Mouse (Mus musculus): ENCODE data around the gene Mobp. TPM values are rescaled to one million over a fixed set of nuclear protein-coding genes. Genes with fewer than 3 reads are reported as not detected.

Gene Mobp
- polyA plus RNA-seq, 1 experiment from 2014 or later = 1.7 TPM

- peaks cover 4% of the 10 kb centered on the region; the same call in 1 of the 2 replicates for H3K36me3 ChIP-seq (ENCODE audit: control insufficient read depth, insufficient read depth, low read length)
- no peaks in the 10 kb centered on the region for H3K9me3 ChIP-seq (replicated peaks; ENCODE audit: control insufficient read depth, low read length)
- no peak overlapping the region for H3K4me2 ChIP-seq (ENCODE audit: low read depth, low read length)
- H3K4me3 ChIP-seq (replicated peaks; ENCODE audit: low read length) = no peak overlapping the region
- H3K9ac ChIP-seq (ENCODE audit: low read length) = no peak overlapping the region
- ATAC-seq (ENCODE audit: insufficient read depth, low FRiP score) = no peak
- peaks cover 28% of the 10 kb centered on the region for H3K4me1 ChIP-seq (ENCODE audit: control insufficient read depth, insufficient read depth, low read length)
- 83% methylated on average over 2 of the region's 2 CpGs for WGBS
- no peaks in the 10 kb centered on the region for H3K27me3 ChIP-seq (ENCODE audit: control insufficient read depth, insufficient read depth, low read length)
- H3K27ac ChIP-seq (ENCODE audit: low read length) = peak overlapping the region; percentile 82; the same call in 1 of the 2 replicates
Observed at GRCm38 (mm10) chr9:120114789-120115151, 34.7 kb upstream of the Mobp start.

GRCm38 (mm10) chr9:120115580-120115979 lies 33.9 kb upstream of the Mobp start:
- H3K4me3 ChIP-seq (replicated peaks; ENCODE audit: low read length) = no peak overlapping the region
- 0 out of 2 replicates have a peak overlapping the region, but pooled peaks have one; percentile 28 for H3K9ac ChIP-seq (ENCODE audit: low read length)
- no peaks in the 10 kb centered on the region for H3K9me3 ChIP-seq (replicated peaks; ENCODE audit: control insufficient read depth, low read length)
- 75% methylated on average over 5 of the region's 5 CpGs for WGBS
- peaks cover 4% of the 10 kb centered on the region; the same call in 1 of the 2 replicates for H3K36me3 ChIP-seq (ENCODE audit: control insufficient read depth, insufficient read depth, low read length)
- ATAC-seq (ENCODE audit: insufficient read depth, low FRiP score) = 0 out of 2 replicates have a peak, but pooled peaks have one; percentile 31
- peak overlapping the region; percentile 82 for H3K27ac ChIP-seq (ENCODE audit: low read length)
- H3K4me1 ChIP-seq (ENCODE audit: control insufficient read depth, insufficient read depth, low read length) = peaks cover 28% of the 10 kb centered on the region
- no peaks in the 10 kb centered on the region for H3K27me3 ChIP-seq (ENCODE audit: control insufficient read depth, insufficient read depth, low read length)
- H3K4me2 ChIP-seq (ENCODE audit: low read depth, low read length) = peak overlapping the region; percentile 5; the same call in 1 of the 2 replicates

- Histone ChIP-seq H3K27ac (ENCODE audit: low read length) (peak overlapping the region; percentile 82), H3K4me2 (ENCODE audit: low read depth, low read length) (peak overlapping the region; percentile 5; the same call in 1 of the 2 replicates), H3K4me1 (ENCODE audit: control insufficient read depth, insufficient read depth, low read length) (peaks cover 24% of the 10 kb centered on the region), H3K27me3 (ENCODE audit: control insufficient read depth, insufficient read depth, low read length) (no peaks in the 10 kb centered on the region), H3K4me3 (replicated peaks; ENCODE audit: low read length) (no peak overlapping the region), H3K9ac (ENCODE audit: low read length) (no peak overlapping the region), H3K36me3 (ENCODE audit: control insufficient read depth, insufficient read depth, low read length) (peaks cover 4% of the 10 kb centered on the region; the same call in 1 of the 2 replicates), H3K9me3 (replicated peaks; ENCODE audit: control insufficient read depth, low read length) (no peaks in the 10 kb centered on the region)
- 63% methylated on average over 8 of the region's 8 CpGs for WGBS
- peak; percentile 77 for ATAC-seq (ENCODE audit: insufficient read depth, low FRiP score)
Observed at GRCm38 (mm10) chr9:120116184-120116624, 33.3 kb upstream of the Mobp start.

GRCm38 (mm10) chr9:120118212-120118611 lies 31.3 kb upstream of the Mobp start:
- Histone ChIP-seq H3K9ac (ENCODE audit: low read length) (no peak overlapping the region), H3K4me2 (ENCODE audit: low read depth, low read length) (no peak overlapping the region), H3K4me1 (ENCODE audit: control insufficient read depth, insufficient read depth, low read length) (peaks cover 23% of the 10 kb centered on the region), H3K4me3 (replicated peaks; ENCODE audit: low read length) (no peak overlapping the region), H3K27ac (ENCODE audit: low read length) (no peak overlapping the region), H3K36me3 (ENCODE audit: control insufficient read depth, insufficient read depth, low read length) (peaks cover 4% of the 10 kb centered on the region; the same call in 1 of the 2 replicates), H3K9me3 (replicated peaks; ENCODE audit: control insufficient read depth, low read length) (no peaks in the 10 kb centered on the region), H3K27me3 (ENCODE audit: control insufficient read depth, insufficient read depth, low read length) (no peaks in the 10 kb centered on the region)
- ATAC-seq (ENCODE audit: insufficient read depth, low FRiP score) = no peak
- WGBS = 86% methylated on average over 4 of the region's 4 CpGs

- Histone ChIP-seq H3K27ac (ENCODE audit: low read length) (no peak overlapping the region), H3K36me3 (ENCODE audit: control insufficient read depth, insufficient read depth, low read length) (peaks cover 4% of the 10 kb centered on the region; the same call in 1 of the 2 replicates), H3K9ac (ENCODE audit: low read length) (no peak overlapping the region), H3K27me3 (ENCODE audit: control insufficient read depth, insufficient read depth, low read length) (no peaks in the 10 kb centered on the region), H3K9me3 (replicated peaks; ENCODE audit: control insufficient read depth, low read length) (no peaks in the 10 kb centered on the region), H3K4me1 (ENCODE audit: control insufficient read depth, insufficient read depth, low read length) (peaks cover 7% of the 10 kb centered on the region), H3K4me3 (replicated peaks; ENCODE audit: low read length) (no peak overlapping the region), H3K4me2 (ENCODE audit: low read depth, low read length) (no peak overlapping the region)
- WGBS = 91% methylated on average over 7 of the region's 7 CpGs
- ATAC-seq (ENCODE audit: insufficient read depth, low FRiP score) = no peak
Observed at GRCm38 (mm10) chr9:120120503-120120902, 29.0 kb upstream of the Mobp start.

GRCm38 (mm10) chr9:120126868-120127267 lies 22.6 kb upstream of the Mobp start:
- Histone ChIP-seq H3K9ac (ENCODE audit: low read length) (peak overlapping the region; percentile 74), H3K4me1 (ENCODE audit: control insufficient read depth, insufficient read depth, low read length) (peaks cover 15% of the 10 kb centered on the region), H3K9me3 (replicated peaks; ENCODE audit: control insufficient read depth, low read length) (no peaks in the 10 kb centered on the region), H3K4me3 (replicated peaks; ENCODE audit: low read length) (peak overlapping the region; percentile 74), H3K36me3 (ENCODE audit: control insufficient read depth, insufficient read depth, low read length) (peaks cover 19% of the 10 kb centered on the region), H3K27ac (ENCODE audit: low read length) (peak overlapping the region; percentile 88), H3K4me2 (ENCODE audit: low read depth, low read length) (peak overlapping the region; percentile 68), H3K27me3 (ENCODE audit: control insufficient read depth, insufficient read depth, low read length) (no peaks in the 10 kb centered on the region)
- WGBS = 46% methylated on average over 11 of the region's 11 CpGs
- no peak for ATAC-seq (ENCODE audit: insufficient read depth, low FRiP score)

GRCm38 (mm10) chr9:120127538-120128251 lies 21.8 kb upstream of the Mobp start, which contains the start of gene Rpsa:
TSS of gene Rpsa (plus strand) at chr9:120127689.
- H3K27me3 ChIP-seq (ENCODE audit: control insufficient read depth, insufficient read depth, low read length) = no peaks in the 10 kb centered on the region
- peak within 1 kb of the TSS; percentile 95 for H3K4me2 ChIP-seq (ENCODE audit: low read depth, low read length)
- H3K4me1 ChIP-seq (ENCODE audit: control insufficient read depth, insufficient read depth, low read length) = peaks cover 15% of the 10 kb centered on the region
- H3K9ac ChIP-seq (ENCODE audit: low read length) = peak within 1 kb of the TSS; percentile 93
- WGBS = 0% methylated on average over 71 of the region's 72 CpGs
- no peaks in the 10 kb centered on the region for H3K9me3 ChIP-seq (replicated peaks; ENCODE audit: control insufficient read depth, low read length)
- peak; percentile 98 for ATAC-seq (ENCODE audit: insufficient read depth, low FRiP score)
- peak within 1 kb of the TSS; percentile 88 for H3K27ac ChIP-seq (ENCODE audit: low read length)
- peak within 1 kb of the TSS; percentile 74 for H3K4me3 ChIP-seq (replicated peaks; ENCODE audit: low read length)
- H3K36me3 ChIP-seq (ENCODE audit: control insufficient read depth, insufficient read depth, low read length) = peaks cover 23% of the 10 kb centered on the region

- peaks cover 15% of the 10 kb centered on the region for H3K4me1 ChIP-seq (ENCODE audit: control insufficient read depth, insufficient read depth, low read length)
- H3K4me2 ChIP-seq (ENCODE audit: low read depth, low read length) = peak overlapping the region; percentile 95
- H3K4me3 ChIP-seq (replicated peaks; ENCODE audit: low read length) = peak overlapping the region; percentile 74
- H3K9me3 ChIP-seq (replicated peaks; ENCODE audit: control insufficient read depth, low read length) = no peaks in the 10 kb centered on the region
- peak overlapping the region; percentile 93 for H3K9ac ChIP-seq (ENCODE audit: low read length)
- peaks cover 23% of the 10 kb centered on the region for H3K36me3 ChIP-seq (ENCODE audit: control insufficient read depth, insufficient read depth, low read length)
- H3K27ac ChIP-seq (ENCODE audit: low read length) = peak overlapping the region; percentile 61; the same call in 1 of the 2 replicates
- no peaks in the 10 kb centered on the region for H3K27me3 ChIP-seq (ENCODE audit: control insufficient read depth, insufficient read depth, low read length)
- ATAC-seq (ENCODE audit: insufficient read depth, low FRiP score) = no peak
- WGBS = 55% methylated on average over 10 of the region's 10 CpGs
Observed at GRCm38 (mm10) chr9:120129276-120129675, 20.2 kb upstream of the Mobp start.

- WGBS = 87% methylated on average over 3 of the region's 3 CpGs
- no peak overlapping the region for H3K9ac ChIP-seq (ENCODE audit: low read length)
Observed at GRCm38 (mm10) chr9:120131784-120132288, 17.7 kb upstream of the Mobp start.

More at GRCm38 (mm10) chr9:120131784-120132288, 17.7 kb upstream of the Mobp start:
- Histone ChIP-seq H3K36me3 (ENCODE audit: control insufficient read depth, insufficient read depth, low read length) (peaks cover 23% of the 10 kb centered on the region), H3K27ac (ENCODE audit: low read length) (no peak overlapping the region), H3K4me2 (ENCODE audit: low read depth, low read length) (no peak overlapping the region), H3K27me3 (ENCODE audit: control insufficient read depth, insufficient read depth, low read length) (no peaks in the 10 kb centered on the region), H3K9me3 (replicated peaks; ENCODE audit: control insufficient read depth, low read length) (no peaks in the 10 kb centered on the region), H3K4me3 (replicated peaks; ENCODE audit: low read length) (no peak overlapping the region), H3K4me1 (ENCODE audit: control insufficient read depth, insufficient read depth, low read length) (peaks cover 13% of the 10 kb centered on the region)
- ATAC-seq (ENCODE audit: insufficient read depth, low FRiP score) = no peak

Data from stomach, embryonic 16.5 days (tissue).